Mouse (Mus musculus) stomach, postnatal 0 days (tissue): ENCODE data around the gene 4930563M21Rik.

Source experiments
- CTCF ChIP-seq: IDR thresholded peaks from 2 replicates; pipeline ENCODE4 v1.5.1; 2016; ENCODE audit warnings: antibody characterized with exemption, low read depth, mild to moderate bottlenecking, moderate library complexity
- EP300 ChIP-seq: optimal IDR thresholded peaks from 2 replicates; pipeline ENCODE3; 2016; ENCODE audit warnings: antibody characterized with exemption

GRCm38 (mm10) chr9:55941356-55941755 lies 69.0 kb downstream of the 4930563M21Rik start:
- TF ChIP-seq CTCF (no peak), EP300 (no peak)
